ENCODE assay signal across 8 mouse cellular contexts in the genomic region with DNA sequence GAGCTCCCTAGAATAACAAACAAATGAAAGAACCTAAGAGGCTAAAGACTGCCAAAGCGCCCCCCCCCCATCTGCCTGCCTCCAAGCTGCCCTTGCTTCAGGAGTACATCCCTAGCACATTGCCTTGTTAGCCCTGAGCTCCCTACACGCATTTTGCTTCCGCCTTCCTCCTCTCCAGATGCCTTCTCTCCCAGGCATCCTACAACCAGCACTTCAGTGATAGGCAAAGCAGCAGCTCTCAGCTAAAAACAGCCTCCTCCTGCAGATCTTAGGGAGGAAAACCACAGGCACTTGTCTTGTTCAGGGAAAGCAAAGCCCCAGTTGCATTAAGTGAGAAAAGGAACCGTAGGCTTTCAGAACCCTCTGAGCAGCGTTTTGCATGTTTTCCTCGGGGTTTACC. TPM values are rescaled to one million over a fixed set of nuclear protein-coding genes. Genes with fewer than 3 reads are reported as not detected.
DNase-seq lines count a peak whose midpoint lies in the region; ATAC-seq lines count a peak whose summit lies in the region.

No protein-coding gene starts in this region.

- ATAC-seq in heart, embryonic 11.5 days (replicated peaks; ENCODE audit: insufficient number of reproducible peaks, low FRiP score, low TSS enrichment) = peak; percentile 13; the same call in 1 of the 2 replicates

- peak overlapping the region; percentile 50; the same call in 1 of the 2 replicates for H3K27ac ChIP-seq in heart, embryonic 11.5 days (ENCODE audit: low read depth, low read length)
- H3K27ac ChIP-seq in hindbrain, embryonic 10.5 days = peak overlapping the region; percentile 63; the same call in 1 of the 2 replicates

- H3K4me2 ChIP-seq in heart, embryonic 11.5 days = peak overlapping the region; percentile 66; the same call in 1 of the 2 replicates

- H3K4me1 ChIP-seq in heart, embryonic 11.5 days (ENCODE audit: control insufficient read depth, insufficient read depth, low read length) = peaks cover 15% of the 10 kb centered on the region
- H3K4me1 ChIP-seq in hindbrain, embryonic 10.5 days (replicated peaks) = peaks cover 9% of the 10 kb centered on the region; the same call in 1 of the 2 replicates

- H3K27me3 ChIP-seq in heart, embryonic 11.5 days (ENCODE audit: control insufficient read depth, insufficient read depth, low read length) = no peaks in the 10 kb centered on the region
- no peaks in the 10 kb centered on the region for H3K27me3 ChIP-seq in hindbrain, embryonic 10.5 days (ENCODE audit: insufficient read depth, poor library complexity, severe bottlenecking)

- peak overlapping the region; percentile 43; the same call in 1 of the 2 replicates for H3K4me3 ChIP-seq in heart, embryonic 11.5 days (ENCODE audit: low read depth, low read length)
- no peak overlapping the region for H3K4me3 ChIP-seq in hindbrain, embryonic 10.5 days

- H3K36me3 ChIP-seq in heart, embryonic 11.5 days (ENCODE audit: control insufficient read depth, insufficient read depth, low read length) = no peaks in the 10 kb centered on the region
- no peaks in the 10 kb centered on the region for H3K36me3 ChIP-seq in hindbrain, embryonic 10.5 days

- no peak for DNase-seq in heart, adult 8-10 months (ENCODE audit: low spot score)
- peak; percentile 53 to 68 for DNase-seq in cerebellum, postnatal 25 days
- DNase-seq in hindbrain, embryonic 10.5 days (ENCODE audit: low spot score) = no peak
- DNase-seq in left cerebral cortex, adult 18-20 months (ENCODE audit: low spot score in 2 of 2) = peak; percentile 53 to 72
- DNase-seq in neural tube, embryonic 10.5 days (ENCODE audit: extremely low spot score, low spot score) = peak; percentile 38
- DNase-seq in gastrocnemius, adult 18-20 months (ENCODE audit: low spot score) = no peak
- no peak for DNase-seq in natural killer cell, adult 2 months (ENCODE audit: low spot score in 2 of 2)

- 18% methylated on average over 6 of the region's 6 CpGs for WGBS in heart, embryonic 11.5 days (ENCODE audit: insufficient replicate concordance)
- WGBS in hindbrain, embryonic 10.5 days = 37% methylated on average over 6 of the region's 6 CpGs

- H3K9me3 ChIP-seq in heart, embryonic 11.5 days (replicated peaks; ENCODE audit: control insufficient read depth, low read length) = no peaks in the 10 kb centered on the region
- H3K9me3 ChIP-seq in hindbrain, embryonic 10.5 days = no peaks in the 10 kb centered on the region

- H3K9ac ChIP-seq in heart, embryonic 11.5 days (ENCODE audit: low read depth, low read length) = no peak overlapping the region

RNA-seq across cellular contexts. Expression of gene Cavin2, which starts 45.4 kb away (rescaled TPM):
- polyA plus RNA-seq in heart, embryonic 11.5 days (2014; fragmentation: Nextera tagmentation; extraction: Ambion mirVana) = 107 and 123 TPM in 2 replicates
- total RNA-seq in heart, adult 8-10 months (2022) = 100 to 1,000 TPM; 108 to 136 (median 118) TPM
- 2.5 and 3.5 TPM in 2 replicates for polyA plus RNA-seq in hindbrain, embryonic 10.5 days (2016; fragmentation: Nextera tagmentation; extraction: Ambion mirVana)
- total RNA-seq in left cerebral cortex, adult 18-20 months (2021) = 1 to 10 TPM; 8.8 to 8.9 TPM
- total RNA-seq in gastrocnemius, adult 18-20 months (2021) = 10 to 100 TPM; 22.3 to 34.1 TPM

Comparison
In these comparisons a context has a peak if more than half of its experiments do, and no peak if none do; other contexts are left out.
1. DNase-seq: peak in cerebellum, postnatal 25 days (2 of 2), left cerebral cortex, adult 18-20 months (2 of 2) and neural tube, embryonic 10.5 days (single experiment); none in heart, adult 8-10 months (single experiment), hindbrain, embryonic 10.5 days (single experiment), gastrocnemius, adult 18-20 months (single experiment) and natural killer cell, adult 2 months (0 of 2).